Mouse (Mus musculus) inflammation-experienced regulatory T-cells, adult 6 months (primary cell): Measurements from ENCODE around the gene Adat1. TPM values are rescaled to one million over a fixed set of nuclear protein-coding genes. Genes with fewer than 3 reads are reported as not detected.

Experiments used
- ATAC-seq: one replicate; pipeline ENCODE4 v1.8.0; 2017
- polyA plus RNA-seq, 3 experiments: library from polyadenylated mRNA; unstranded; fragments of 100-300 nt; shearing (Covaris generic); gene quantifications; one replicate each; pipeline ENCODE4 v1.2.1; 2017

Adat1 gene
- polyA plus RNA-seq, 3 experiments from 2014 or later, result 2.7 to 7.7 (median 6.8) TPM

DNA sequence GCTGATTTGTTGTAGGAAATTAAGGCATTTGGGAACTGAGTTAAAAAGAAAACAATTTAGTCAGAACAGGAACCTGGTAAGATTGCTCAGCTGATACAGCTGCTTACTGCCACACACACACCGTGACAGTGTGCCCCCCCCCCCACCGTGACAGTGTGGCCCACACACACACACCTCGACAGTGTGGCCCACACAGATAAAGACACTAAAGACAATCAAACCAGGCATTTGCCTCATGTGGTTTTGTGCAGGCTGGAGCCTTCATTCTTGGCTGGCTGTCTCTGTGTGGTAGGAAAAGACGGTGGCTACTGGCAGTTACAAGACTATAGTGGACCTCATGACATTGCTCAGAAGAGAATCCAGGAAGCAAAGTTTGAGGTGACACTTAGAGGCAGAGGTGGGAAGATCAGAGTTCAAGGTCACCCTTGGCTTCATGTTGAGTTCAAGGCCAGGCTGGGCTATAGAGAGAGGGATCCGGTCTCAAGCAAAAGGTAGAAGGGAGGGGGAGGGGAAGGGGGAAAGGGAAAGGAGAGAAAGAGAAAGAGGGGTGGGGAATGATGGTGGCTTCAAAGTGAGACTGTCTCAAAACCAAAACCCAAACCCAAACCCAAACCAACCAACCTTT lies 24.7 kb downstream of the Adat1 start:
- peak; percentile 21 for ATAC-seq

GRCm38 (mm10) chr8:111964849-111965561 lies 27.1 kb downstream of the Adat1 start:
- no peak for ATAC-seq

- ATAC-seq, result no peak
Observed at GRCm38 (mm10) chr8:111964351-111964750, 27.8 kb downstream of the Adat1 start.

DNA sequence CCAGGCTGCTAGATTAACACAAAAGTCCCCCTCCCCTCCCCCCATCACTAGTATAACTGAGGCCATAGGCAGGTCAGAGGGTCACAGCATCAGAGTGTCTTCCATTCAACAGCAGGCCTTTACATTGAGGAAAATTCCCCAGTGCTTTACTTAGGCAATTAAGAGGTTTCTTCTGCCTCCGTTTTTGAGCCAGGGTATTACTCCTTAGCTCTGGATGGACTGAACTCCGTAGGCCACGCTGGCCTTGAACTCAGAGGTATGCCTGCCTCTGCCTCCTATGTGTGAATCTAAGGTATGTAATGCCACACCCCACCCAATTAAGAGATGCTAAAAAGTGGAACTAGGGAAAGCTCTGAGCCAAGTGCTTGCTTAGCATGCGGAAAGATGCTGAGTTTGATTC lies 28.6 kb downstream of the Adat1 start:
- no peak for ATAC-seq

- ATAC-seq, result no peak
Observed at GRCm38 (mm10) chr8:111963091-111963490, 29.0 kb downstream of the Adat1 start.

DNA sequence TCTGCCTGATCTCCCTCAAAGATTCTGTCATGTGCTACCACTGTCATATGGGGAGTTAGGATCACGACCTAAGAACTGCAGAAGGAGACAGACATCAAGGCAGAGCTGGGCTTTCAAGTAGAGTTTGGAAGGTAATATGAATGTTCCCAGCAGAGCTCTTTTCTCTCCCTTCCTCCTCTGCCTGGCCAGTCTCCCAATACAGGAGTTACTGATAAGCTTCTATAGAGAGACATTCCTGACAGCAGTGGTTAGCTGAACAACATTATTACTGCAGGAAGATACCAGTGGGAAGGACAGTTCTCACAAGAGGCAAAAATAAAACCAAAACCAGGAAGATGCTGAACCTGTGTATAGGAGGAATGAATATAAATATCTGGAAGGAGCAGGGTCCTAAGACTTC lies 29.5 kb downstream of the Adat1 start:
- no peak for ATAC-seq

GRCm38 (mm10) chr8:111961330-111961729 lies 30.8 kb downstream of the Adat1 start:
- ATAC-seq, result peak; percentile 35

DNA sequence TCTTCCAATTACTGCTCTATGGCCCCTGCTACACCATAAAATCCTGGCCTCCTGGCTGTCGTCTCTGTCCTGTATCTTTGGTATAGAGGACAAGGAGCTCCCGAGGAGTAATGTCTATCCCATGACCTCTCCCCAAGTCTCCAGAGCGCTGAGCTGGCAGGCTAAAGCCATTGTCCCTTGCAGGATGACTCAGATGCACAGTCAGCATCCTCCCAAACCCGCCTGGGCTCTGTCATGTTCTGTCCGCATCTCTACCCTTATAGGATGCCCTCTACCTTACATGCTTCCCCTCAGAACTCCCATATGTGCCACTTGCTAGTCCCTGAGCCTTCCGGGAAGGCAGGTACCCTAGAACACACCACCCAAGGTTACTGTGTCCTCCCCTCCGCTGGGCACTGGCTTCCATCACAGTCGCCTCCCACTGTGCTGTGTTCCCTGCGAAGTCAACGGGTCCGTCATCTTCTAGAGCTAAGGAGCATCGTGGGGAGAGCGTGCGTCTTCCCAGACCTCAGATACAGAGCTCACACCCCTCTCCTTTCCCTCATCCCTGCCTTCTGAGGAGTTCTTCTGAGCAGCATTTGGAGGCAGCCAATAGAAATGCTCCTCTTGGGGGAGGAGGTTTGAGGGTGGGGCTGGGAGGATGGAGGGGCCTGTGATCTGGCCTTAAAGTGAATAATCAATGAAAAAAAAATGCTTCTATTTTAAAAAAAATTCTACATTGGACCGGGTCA lies 31.3 kb downstream of the Adat1 start:
- ATAC-seq, result no peak

DNA sequence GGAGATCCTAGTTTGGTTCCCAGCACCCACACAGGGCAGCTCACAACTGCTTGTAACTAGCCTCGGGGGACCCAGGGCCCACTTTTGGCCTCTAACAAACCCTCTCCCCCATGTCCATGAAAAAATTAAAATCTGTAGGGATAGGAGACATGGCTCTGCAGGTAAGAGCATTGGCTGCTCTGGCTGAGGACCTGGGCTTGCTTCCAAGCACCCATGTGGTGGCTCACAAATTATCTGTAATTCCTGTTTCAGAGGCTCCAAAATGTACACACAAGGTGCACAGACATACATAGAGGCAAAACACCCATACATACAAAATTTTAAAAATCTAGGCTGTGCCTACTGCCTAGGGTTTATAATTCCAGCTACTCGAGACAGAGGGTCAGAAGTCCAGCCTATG lies 34.9 kb downstream of the Adat1 start:
- ATAC-seq, result no peak

DNA sequence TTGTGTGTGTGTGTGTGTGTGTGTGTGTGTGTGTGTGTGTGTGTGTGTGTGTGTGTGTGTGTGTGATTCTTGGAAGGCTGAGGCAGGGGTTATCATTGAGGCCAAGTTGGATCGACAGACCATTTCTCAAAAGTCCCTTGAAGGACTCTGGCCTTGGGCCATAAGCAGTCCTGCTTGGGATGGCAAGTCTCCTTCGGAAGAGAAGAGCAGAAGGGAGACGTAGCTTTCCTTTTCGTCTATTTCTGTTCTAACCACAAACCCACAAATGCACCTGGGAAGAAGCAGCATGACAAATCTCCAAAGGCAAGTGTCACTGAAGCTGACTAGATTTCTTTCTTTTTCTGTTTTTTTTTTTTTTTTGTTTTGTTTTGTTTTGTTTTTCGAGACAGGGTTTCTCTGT lies 36.2 kb downstream of the Adat1 start:
- peak; percentile 30 for ATAC-seq

GRCm38 (mm10) chr8:111954844-111955594 lies 37.1 kb downstream of the Adat1 start:
- peak; percentile 53 for ATAC-seq

GRCm38 (mm10) chr8:111951936-111952335 lies 40.2 kb downstream of the Adat1 start:
- no peak for ATAC-seq

- ATAC-seq, result no peak
Observed at GRCm38 (mm10) chr8:111951317-111951716, 40.8 kb downstream of the Adat1 start.

GRCm38 (mm10) chr8:111950846-111951245 lies 41.3 kb downstream of the Adat1 start:
- no peak for ATAC-seq

GRCm38 (mm10) chr8:111947954-111948353 lies 44.1 kb downstream of the Adat1 start:
- no peak for ATAC-seq

DNA sequence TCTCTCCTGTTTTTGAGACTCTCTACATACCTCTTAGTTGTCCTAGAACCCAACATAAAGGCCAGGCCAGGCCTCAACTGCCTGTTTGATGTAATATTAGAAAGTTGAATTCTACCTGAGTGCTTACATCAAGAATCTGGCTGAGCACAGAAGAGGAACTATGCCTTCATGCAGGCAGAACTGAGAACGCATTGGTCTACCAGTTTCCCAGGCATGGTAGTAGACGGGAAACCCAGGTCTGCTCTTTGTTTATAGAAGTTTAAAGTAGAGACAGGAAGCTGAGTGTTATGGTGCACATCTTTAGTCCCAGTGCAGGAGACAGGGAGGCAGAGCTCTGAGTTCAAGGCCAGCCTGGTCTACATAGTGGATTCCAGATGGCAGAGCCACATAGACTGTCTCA lies 45.0 kb downstream of the Adat1 start:
- ATAC-seq, result no peak

DNA sequence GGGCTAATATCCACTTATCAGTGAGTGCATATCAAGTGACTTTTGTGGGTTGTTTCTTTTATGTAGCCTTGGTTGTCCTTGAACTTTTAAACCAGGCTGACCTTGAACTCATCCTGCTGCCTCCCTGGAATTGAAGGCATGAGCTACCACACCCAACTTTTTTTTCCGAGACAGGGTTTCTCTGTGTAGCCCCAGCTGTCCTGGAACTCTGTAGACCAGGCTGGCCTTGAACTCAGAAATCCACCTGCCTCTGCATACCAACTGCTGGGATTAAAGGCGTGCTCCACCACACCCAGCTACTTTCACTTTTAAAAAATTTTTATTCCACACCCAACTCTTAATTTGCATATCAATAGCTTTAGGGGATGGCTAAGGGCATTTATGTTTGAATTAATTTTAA lies 48.6 kb downstream of the Adat1 start:
- no peak for ATAC-seq

- ATAC-seq, result peak; percentile 43
Observed at GRCm38 (mm10) chr8:111941101-111941454, 51.0 kb downstream of the Adat1 start.

- ATAC-seq, result peak; percentile 91
Observed at GRCm38 (mm10) chr8:111940171-111941100, 51.7 kb downstream of the Adat1 start, which contains the start of gene Gabarapl2. Gabarapl2 (plus strand) TSS chr8:111940703.

DNA sequence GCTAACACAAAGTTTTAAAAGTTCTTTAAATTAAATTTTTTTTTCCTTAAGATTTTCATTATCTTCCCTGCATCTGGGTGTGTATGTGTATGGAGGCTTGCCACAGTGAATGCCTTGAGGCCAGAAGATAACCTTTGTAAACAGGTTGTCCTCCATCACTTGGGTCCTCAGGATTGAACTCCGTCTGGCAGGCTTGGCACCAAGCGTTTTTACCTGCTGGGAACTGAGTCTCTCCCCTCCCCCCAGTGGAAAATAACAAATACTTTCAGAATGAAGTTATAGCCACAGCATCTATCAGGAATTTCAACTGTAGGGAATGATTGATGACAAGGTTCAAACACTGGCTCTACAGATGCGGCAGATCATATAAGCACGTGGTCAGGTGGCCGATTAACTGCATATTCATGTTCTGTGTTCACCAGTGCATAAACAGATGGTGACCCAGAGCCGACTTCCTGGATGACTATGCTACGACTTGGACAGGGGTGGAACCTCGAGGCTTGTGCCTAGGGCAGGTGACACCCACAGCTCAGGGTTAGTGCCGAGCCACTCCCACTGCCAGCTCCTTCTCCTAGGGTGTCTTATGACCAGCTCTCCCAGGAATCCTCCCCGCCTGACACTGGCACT lies 52.5 kb downstream of the Adat1 start:
- ATAC-seq, result peak; percentile 42
